Mouse (Mus musculus): ENCODE results near the gene Ntrk2. TPM values are rescaled to one million over a fixed set of nuclear protein-coding genes. Genes with fewer than 3 reads are reported as not detected.

The Ntrk2 gene
- total and polyA plus RNA-seq, 3 experiments, result 20.5 to 30.0 (median 29.4) TPM

GRCm38 (mm10) chr13:58966466-58966865 lies 160.1 kb downstream of the Ntrk2 start:
- no peak for DNase-seq

GRCm38 (mm10) chr13:58968168-58968567 lies 161.8 kb downstream of the Ntrk2 start:
- no peak for DNase-seq

GRCm38 (mm10) chr13:58971449-58971903 lies 165.1 kb downstream of the Ntrk2 start:
- DNase-seq, result no peak

- no peak for DNase-seq
Observed at GRCm38 (mm10) chr13:58972511-58972910, 166.1 kb downstream of the Ntrk2 start.

- DNase-seq, result no peak
Observed at GRCm38 (mm10) chr13:58996447-58996846, 190.1 kb downstream of the Ntrk2 start.

GRCm38 (mm10) chr13:58997763-58998162 lies 191.4 kb downstream of the Ntrk2 start:
- DNase-seq, result no peak

- DNase-seq, result no peak
Observed at GRCm38 (mm10) chr13:58999373-59000053, 193.1 kb downstream of the Ntrk2 start.

GRCm38 (mm10) chr13:59002943-59003806 lies 196.8 kb downstream of the Ntrk2 start:
- DNase-seq, result no peak

GRCm38 (mm10) chr13:59003807-59004173 lies 197.4 kb downstream of the Ntrk2 start:
- DNase-seq, result peak; percentile 44

GRCm38 (mm10) chr13:59004579-59004978 lies 198.2 kb downstream of the Ntrk2 start:
- DNase-seq, result no peak

- no peak for DNase-seq
Observed at GRCm38 (mm10) chr13:59009855-59010254, 203.5 kb downstream of the Ntrk2 start.

- DNase-seq, result no peak
Observed at GRCm38 (mm10) chr13:59010893-59011529, 204.6 kb downstream of the Ntrk2 start.

- peak; percentile 70 for DNase-seq
Observed at GRCm38 (mm10) chr13:59011530-59011903, 205.1 kb downstream of the Ntrk2 start.

- DNase-seq, result no peak
Observed at GRCm38 (mm10) chr13:59015360-59015759, 209.0 kb downstream of the Ntrk2 start.

GRCm38 (mm10) chr13:59017121-59017520 lies 210.8 kb downstream of the Ntrk2 start:
- DNase-seq, result no peak

GRCm38 (mm10) chr13:59022251-59023042 lies 216.1 kb downstream of the Ntrk2 start:
- DNase-seq, result no peak

GRCm38 (mm10) chr13:59025653-59026052 lies 219.3 kb downstream of the Ntrk2 start:
- no peak for DNase-seq

GRCm38 (mm10) chr13:59027436-59027835 lies 221.1 kb downstream of the Ntrk2 start:
- peak; percentile 22 for DNase-seq

GRCm38 (mm10) chr13:59028546-59028945 lies 222.2 kb downstream of the Ntrk2 start:
- DNase-seq, result no peak

GRCm38 (mm10) chr13:59030574-59030973 lies 224.2 kb downstream of the Ntrk2 start:
- DNase-seq, result no peak

- DNase-seq, result no peak
Observed at GRCm38 (mm10) chr13:59040156-59040915, 234.0 kb downstream of the Ntrk2 start.

Measured in adrenal gland, adult 2 months (tissue).